Mouse (Mus musculus): ENCODE results near the gene Ptprt. TPM values are rescaled to one million over a fixed set of nuclear protein-coding genes. Genes with fewer than 3 reads are reported as not detected.

The Ptprt gene
- polyA plus RNA-seq, 1 experiment from 2014 or later: 3.2 TPM

- no peak overlapping the region for H3K4me3 ChIP-seq (replicated peaks)
- H3K36me3 ChIP-seq: no peaks in the 10 kb centered on the region
- no peak overlapping the region for H3K9ac ChIP-seq
- no peaks in the 10 kb centered on the region for H3K4me1 ChIP-seq
- no peak overlapping the region for H3K4me2 ChIP-seq
- H3K27ac ChIP-seq: no peak overlapping the region
- H3K27me3 ChIP-seq: no peaks in the 10 kb centered on the region
- H3K9me3 ChIP-seq (replicated peaks): no peaks in the 10 kb centered on the region
- no peak for ATAC-seq (replicated peaks; ENCODE audit: low FRiP score)
- 92% methylated on average over 7 of the region's 7 CpGs for WGBS
Measured at GRCm38 (mm10) chr2:162577819-162578218, 83.1 kb downstream of the Ptprt start.

- no peak overlapping the region for H3K4me2 ChIP-seq
- H3K4me1 ChIP-seq: no peaks in the 10 kb centered on the region
- 80% methylated on average over 2 of the region's 2 CpGs for WGBS
- no peaks in the 10 kb centered on the region for H3K27me3 ChIP-seq
- H3K9ac ChIP-seq: no peak overlapping the region
- no peak for ATAC-seq (replicated peaks; ENCODE audit: low FRiP score)
- no peaks in the 10 kb centered on the region for H3K9me3 ChIP-seq (replicated peaks)
- no peak overlapping the region for H3K4me3 ChIP-seq (replicated peaks)
- no peaks in the 10 kb centered on the region for H3K36me3 ChIP-seq
- no peak overlapping the region for H3K27ac ChIP-seq
Measured at GRCm38 (mm10) chr2:162572851-162573250, 88.1 kb downstream of the Ptprt start.

GRCm38 (mm10) chr2:162571037-162571436 is 89.9 kb downstream of the Ptprt start:
- no peak overlapping the region for H3K27ac ChIP-seq
- no peak for ATAC-seq (replicated peaks; ENCODE audit: low FRiP score)
- no peak overlapping the region for H3K4me3 ChIP-seq (replicated peaks)
- no peaks in the 10 kb centered on the region for H3K9me3 ChIP-seq (replicated peaks)
- H3K36me3 ChIP-seq: no peaks in the 10 kb centered on the region
- no peaks in the 10 kb centered on the region for H3K27me3 ChIP-seq
- WGBS: 89% methylated on average over 12 of the region's 12 CpGs
- no peaks in the 10 kb centered on the region for H3K4me1 ChIP-seq
- no peak overlapping the region for H3K9ac ChIP-seq
- no peak overlapping the region for H3K4me2 ChIP-seq

- no peaks in the 10 kb centered on the region for H3K9me3 ChIP-seq (replicated peaks)
- no peaks in the 10 kb centered on the region for H3K27me3 ChIP-seq
- H3K4me1 ChIP-seq: no peaks in the 10 kb centered on the region
- no peaks in the 10 kb centered on the region for H3K36me3 ChIP-seq
- no peak overlapping the region for H3K27ac ChIP-seq
- peak; percentile 64; the same call in 1 of the 2 replicates for ATAC-seq (replicated peaks; ENCODE audit: low FRiP score)
- H3K4me2 ChIP-seq: no peak overlapping the region
- H3K9ac ChIP-seq: no peak overlapping the region
- H3K4me3 ChIP-seq (replicated peaks): no peak overlapping the region
- WGBS: 34% methylated on average over 6 of the region's 6 CpGs
Measured at GRCm38 (mm10) chr2:162568308-162569100, 92.4 kb downstream of the Ptprt start.

- ATAC-seq (replicated peaks; ENCODE audit: low FRiP score): no peak
- peaks cover 8% of the 10 kb centered on the region; the same call in 1 of the 2 replicates for H3K4me1 ChIP-seq
- no peaks in the 10 kb centered on the region for H3K36me3 ChIP-seq
- no peaks in the 10 kb centered on the region for H3K27me3 ChIP-seq
- H3K9me3 ChIP-seq (replicated peaks): no peaks in the 10 kb centered on the region
- no peak overlapping the region for H3K27ac ChIP-seq
- no peak overlapping the region for H3K4me3 ChIP-seq (replicated peaks)
- H3K4me2 ChIP-seq: no peak overlapping the region
- 86% methylated on average over 8 of the region's 8 CpGs for WGBS
- no peak overlapping the region for H3K9ac ChIP-seq
Measured at GRCm38 (mm10) chr2:162548312-162548711, 112.6 kb downstream of the Ptprt start.

- Histone ChIP-seq H3K4me3 (replicated peaks) (no peak overlapping the region), H3K4me1 (no peaks in the 10 kb centered on the region), H3K9me3 (replicated peaks) (no peaks in the 10 kb centered on the region), H3K36me3 (no peaks in the 10 kb centered on the region), H3K9ac (no peak overlapping the region), H3K27ac (no peak overlapping the region), H3K27me3 (no peaks in the 10 kb centered on the region), H3K4me2 (no peak overlapping the region)
- no peak for ATAC-seq (replicated peaks; ENCODE audit: low FRiP score)
- WGBS: 32% methylated on average over 7 of the region's 7 CpGs
Measured at GRCm38 (mm10) chr2:162531638-162532037, 129.3 kb downstream of the Ptprt start.

- no peaks in the 10 kb centered on the region for H3K27me3 ChIP-seq
- H3K27ac ChIP-seq: no peak overlapping the region
- H3K9me3 ChIP-seq (replicated peaks): no peaks in the 10 kb centered on the region
- no peaks in the 10 kb centered on the region for H3K4me1 ChIP-seq
- H3K9ac ChIP-seq: no peak overlapping the region
- no peak overlapping the region for H3K4me2 ChIP-seq
- no peak for ATAC-seq (replicated peaks; ENCODE audit: low FRiP score)
- no peaks in the 10 kb centered on the region for H3K36me3 ChIP-seq
- 92% methylated on average over 3 of the region's 3 CpGs for WGBS
- no peak overlapping the region for H3K4me3 ChIP-seq (replicated peaks)
Measured at GRCm38 (mm10) chr2:162528911-162529310, 132.0 kb downstream of the Ptprt start.

- Histone ChIP-seq H3K4me2 (no peak overlapping the region), H3K9ac (no peak overlapping the region), H3K4me1 (no peaks in the 10 kb centered on the region), H3K4me3 (replicated peaks) (no peak overlapping the region), H3K36me3 (no peaks in the 10 kb centered on the region), H3K27ac (no peak overlapping the region), H3K27me3 (peaks cover 6% of the 10 kb centered on the region; the same call in 1 of the 2 replicates), H3K9me3 (replicated peaks) (no peaks in the 10 kb centered on the region)
- ATAC-seq (replicated peaks; ENCODE audit: low FRiP score): peak; percentile 57; the same call in 1 of the 2 replicates
- 38% methylated on average over 8 of the region's 8 CpGs for WGBS
Measured at GRCm38 (mm10) chr2:162515993-162516392, 145.0 kb downstream of the Ptprt start.

GRCm38 (mm10) chr2:162513072-162513471 is 147.9 kb downstream of the Ptprt start:
- Histone ChIP-seq H3K36me3 (no peaks in the 10 kb centered on the region), H3K9ac (no peak overlapping the region), H3K27ac (no peak overlapping the region), H3K27me3 (peaks cover 3% of the 10 kb centered on the region), H3K4me1 (peaks cover under 1% of the 10 kb centered on the region; the same call in 1 of the 2 replicates), H3K4me3 (replicated peaks) (no peak overlapping the region), H3K4me2 (no peak overlapping the region), H3K9me3 (replicated peaks) (no peaks in the 10 kb centered on the region)
- no peak for ATAC-seq (replicated peaks; ENCODE audit: low FRiP score)
- WGBS: 89% methylated on average over 4 of the region's 4 CpGs

- H3K4me2 ChIP-seq: no peak overlapping the region
- no peak overlapping the region for H3K4me3 ChIP-seq (replicated peaks)
- H3K27ac ChIP-seq: no peak overlapping the region
- H3K36me3 ChIP-seq: no peaks in the 10 kb centered on the region
- peaks cover 3% of the 10 kb centered on the region; the same call in 1 of the 2 replicates for H3K27me3 ChIP-seq
- 83% methylated on average over 1 of the region's 1 CpGs for WGBS
- H3K9me3 ChIP-seq (replicated peaks): no peaks in the 10 kb centered on the region
- peaks cover 7% of the 10 kb centered on the region; the same call in 1 of the 2 replicates for H3K4me1 ChIP-seq
- H3K9ac ChIP-seq: no peak overlapping the region
- no peak for ATAC-seq (replicated peaks; ENCODE audit: low FRiP score)
Measured at GRCm38 (mm10) chr2:162512094-162512493, 148.9 kb downstream of the Ptprt start.

- no peak for ATAC-seq (replicated peaks; ENCODE audit: low FRiP score)
- Histone ChIP-seq H3K27ac (no peak overlapping the region), H3K4me3 (replicated peaks) (no peak overlapping the region), H3K4me2 (no peak overlapping the region), H3K9ac (no peak overlapping the region), H3K36me3 (no peaks in the 10 kb centered on the region), H3K9me3 (replicated peaks) (no peaks in the 10 kb centered on the region), H3K27me3 (peaks cover 3% of the 10 kb centered on the region; the same call in 1 of the 2 replicates), H3K4me1 (peaks cover 12% of the 10 kb centered on the region; the same call in 1 of the 2 replicates)
- 75% methylated on average over 5 of the region's 5 CpGs for WGBS
Measured at GRCm38 (mm10) chr2:162509016-162509415, 151.9 kb downstream of the Ptprt start.

GRCm38 (mm10) chr2:162507664-162508063 is 153.3 kb downstream of the Ptprt start:
- 73% methylated on average over 10 of the region's 10 CpGs for WGBS
- peaks cover 3% of the 10 kb centered on the region; the same call in 1 of the 2 replicates for H3K27me3 ChIP-seq
- no peak overlapping the region for H3K27ac ChIP-seq
- no peak for ATAC-seq (replicated peaks; ENCODE audit: low FRiP score)
- no peak overlapping the region for H3K4me3 ChIP-seq (replicated peaks)
- H3K9ac ChIP-seq: no peak overlapping the region
- H3K4me2 ChIP-seq: no peak overlapping the region
- no peaks in the 10 kb centered on the region for H3K9me3 ChIP-seq (replicated peaks)
- no peaks in the 10 kb centered on the region for H3K36me3 ChIP-seq
- H3K4me1 ChIP-seq: peaks cover 12% of the 10 kb centered on the region; the same call in 1 of the 2 replicates
